Mouse (Mus musculus) myocyte (in vitro differentiated cells): ENCODE data around the gene Nxn.

Experiments used
- CEBPB ChIP-seq: IDR thresholded peaks from 2 replicates; pipeline ENCODE4 v1.6.1; 2011; ENCODE audit warnings: mild to moderate bottlenecking, moderate library complexity; ENCODE audit not compliant: poor library complexity, insufficient read depth, severe bottlenecking
- E2F4 ChIP-seq: IDR thresholded peaks from one replicate; pipeline ENCODE4 v1.6.1; 2011; ENCODE audit warnings: mild to moderate bottlenecking, control low read depth, moderate library complexity; ENCODE audit not compliant: insufficient read depth
- MAX ChIP-seq: IDR thresholded peaks from one replicate; pipeline ENCODE4 v1.6.1; 2011; ENCODE audit warnings: low read depth, mild to moderate bottlenecking, control low read depth
- MYOD1 ChIP-seq, 3 experiments: IDR thresholded peaks; one replicate each; pipeline ENCODE4 v1.6.1; 2011; ENCODE audit warnings: control low read depth in 2 of 3, low read depth in 2 of 3, mild to moderate bottlenecking in 2 of 3, moderate library complexity in 1 of 3; ENCODE audit not compliant: insufficient read length in 2 of 3, control insufficient read depth in 1 of 3
- MYOG ChIP-seq, 3 experiments: IDR thresholded peaks; one replicate each; pipeline ENCODE4 v1.6.1; 2011; ENCODE audit warnings: control low read depth in 2 of 3, low read depth in 2 of 3, mild to moderate bottlenecking in 2 of 3; ENCODE audit not compliant: insufficient read length in 2 of 3, control insufficient read depth in 1 of 3, insufficient read depth in 1 of 3
- POLR2A ChIP-seq: IDR thresholded peaks from one replicate; pipeline ENCODE4 v1.6.1; 2011; ENCODE audit warnings: low read depth, mild to moderate bottlenecking, control low read depth, moderate library complexity; ENCODE audit not compliant: insufficient read length
- POLR2AphosphoS2 ChIP-seq: IDR thresholded peaks from one replicate; pipeline ENCODE4 v1.6.1; 2011; ENCODE audit warnings: low read depth, control low read depth; ENCODE audit not compliant: insufficient read length
- REST ChIP-seq: IDR thresholded peaks from one replicate; pipeline ENCODE4 v1.6.1; 2011; ENCODE audit warnings: mild to moderate bottlenecking, control low read depth, moderate library complexity; ENCODE audit not compliant: insufficient read depth, insufficient read length
- TCF12 ChIP-seq: IDR thresholded peaks from one replicate; pipeline ENCODE4 v1.6.1; 2011; ENCODE audit warnings: mild to moderate bottlenecking, control low read depth; ENCODE audit not compliant: poor library complexity, insufficient read depth, severe bottlenecking
- TCF3 ChIP-seq: IDR thresholded peaks from one replicate; pipeline ENCODE4 v1.6.1; 2011; ENCODE audit warnings: low read depth, control low read depth; ENCODE audit not compliant: insufficient read length
- USF1 ChIP-seq: IDR thresholded peaks from one replicate; pipeline ENCODE4 v1.6.1; 2011; ENCODE audit warnings: low read depth, mild to moderate bottlenecking, control low read depth, moderate library complexity

DNA sequence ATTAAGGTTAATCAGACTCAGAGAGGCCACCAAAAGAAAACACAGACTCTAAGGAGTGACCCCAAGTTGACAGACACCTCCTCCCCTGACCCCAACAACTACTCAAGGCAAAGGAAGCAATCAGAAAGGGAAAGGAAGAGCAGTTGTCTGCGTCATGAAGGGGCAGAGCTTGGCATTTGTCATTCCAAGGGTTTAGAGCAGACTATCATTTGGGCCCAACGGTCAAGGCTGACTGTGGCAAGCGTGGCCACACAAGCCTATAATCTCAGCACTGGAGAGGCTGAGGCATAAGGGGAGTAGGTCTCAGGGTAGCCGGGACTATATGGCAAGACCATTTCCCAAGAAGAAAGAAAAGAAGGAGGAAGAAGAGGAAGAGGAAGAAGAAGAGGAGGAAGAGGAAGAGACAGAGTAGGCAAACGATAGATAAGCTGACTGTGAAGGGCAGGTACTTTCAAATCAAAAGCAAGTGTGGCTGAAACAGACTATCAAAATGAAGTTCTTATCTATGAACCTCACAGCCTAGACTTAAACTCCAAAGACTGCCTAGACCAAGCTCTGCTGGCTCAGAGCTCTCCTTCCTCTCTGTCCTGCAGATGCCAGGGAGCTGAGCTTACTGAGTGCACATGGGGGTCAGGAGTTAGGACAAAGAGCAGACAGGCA is 83.0 kb downstream of the Nxn start:
- TF ChIP-seq POLR2AphosphoS2 (no peak), CEBPB (no peak), USF1 (no peak), POLR2A (no peak), MAX (no peak), E2F4 (no peak), TCF12 (no peak), REST (no peak), MYOD1 (IDR thresholded peaks at IDR 0.05; ENCODE audit: control insufficient read depth in 1 of 3, insufficient read length in 2 of 3, low read depth in 2 of 3) (no peak), TCF3 (no peak), MYOG (IDR thresholded peaks at IDR 0.05; ENCODE audit: control insufficient read depth in 1 of 3, insufficient read depth in 1 of 3, insufficient read length in 2 of 3, low read depth in 2 of 3) (no peak)
